Mouse (Mus musculus) retina, adult 2 months (tissue): ENCODE measurements around the gene Hunk.

Experiments used
- DNase-seq: peaks from one replicate; pipeline ENCODE4 v3.0.0-alpha.2; 2012; ENCODE audit warnings: low read depth, low spot score

The Hunk gene

DNA sequence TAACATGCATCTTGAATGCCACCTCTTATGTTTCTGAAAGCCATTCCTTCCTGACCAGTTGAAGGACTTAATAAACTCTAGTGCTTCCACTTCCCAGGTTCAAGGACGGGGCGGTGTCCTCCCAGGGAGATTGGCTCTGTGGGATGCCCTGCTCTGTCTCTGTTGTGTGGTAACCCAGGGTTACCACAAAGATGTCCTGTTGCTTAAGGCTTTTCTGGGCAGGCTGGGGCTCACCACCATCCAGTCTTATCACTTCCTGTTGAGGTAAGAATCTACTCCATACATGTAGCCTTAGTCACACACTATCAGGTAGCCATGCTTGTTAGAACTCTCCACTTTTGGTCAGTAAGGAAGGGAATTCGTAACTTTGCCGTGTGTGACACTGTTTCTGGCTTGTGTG is 49.4 kb downstream of the Hunk start:
- DNase-seq = no peak

DNA sequence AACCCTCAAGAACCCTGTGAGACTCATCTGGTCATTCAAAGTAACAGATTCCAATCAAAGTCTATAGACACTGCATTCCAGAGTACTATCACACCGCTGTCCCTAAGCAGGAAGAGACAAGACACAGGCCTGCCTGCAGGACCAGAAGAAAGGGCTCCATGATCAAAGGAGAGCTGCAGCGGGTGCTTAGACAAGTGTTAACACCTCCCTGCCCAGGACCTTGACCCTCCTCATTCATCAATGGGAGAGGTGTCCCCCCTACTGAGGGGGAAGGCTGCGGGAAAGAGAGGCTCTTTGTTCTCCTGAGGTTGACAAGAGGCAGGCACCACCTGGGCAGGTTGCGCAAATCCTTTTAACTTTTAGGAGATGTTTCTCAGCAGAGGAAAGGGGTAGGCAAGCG is 51.5 kb downstream of the Hunk start:
- DNase-seq = no peak

DNA sequence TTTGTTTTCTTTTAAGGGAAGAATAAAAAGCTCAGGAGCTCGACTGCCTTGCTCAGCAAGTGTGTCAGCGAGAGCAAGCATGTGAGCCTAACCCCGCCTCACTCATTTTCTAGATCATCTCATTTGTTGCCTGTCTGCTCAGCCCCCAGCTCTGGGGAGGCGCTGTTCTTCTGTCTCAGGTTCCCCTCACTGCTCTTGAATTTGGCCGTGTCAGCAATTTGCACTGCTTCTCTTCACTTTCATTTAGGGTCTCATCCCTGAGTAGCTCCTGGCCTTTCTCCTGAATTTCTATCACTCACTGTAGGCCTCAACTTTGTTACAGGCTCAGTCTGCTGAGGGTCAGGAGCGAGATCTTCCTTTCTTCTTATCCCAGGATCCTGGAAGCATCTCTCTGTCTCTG is 53.7 kb downstream of the Hunk start:
- DNase-seq = no peak

DNA sequence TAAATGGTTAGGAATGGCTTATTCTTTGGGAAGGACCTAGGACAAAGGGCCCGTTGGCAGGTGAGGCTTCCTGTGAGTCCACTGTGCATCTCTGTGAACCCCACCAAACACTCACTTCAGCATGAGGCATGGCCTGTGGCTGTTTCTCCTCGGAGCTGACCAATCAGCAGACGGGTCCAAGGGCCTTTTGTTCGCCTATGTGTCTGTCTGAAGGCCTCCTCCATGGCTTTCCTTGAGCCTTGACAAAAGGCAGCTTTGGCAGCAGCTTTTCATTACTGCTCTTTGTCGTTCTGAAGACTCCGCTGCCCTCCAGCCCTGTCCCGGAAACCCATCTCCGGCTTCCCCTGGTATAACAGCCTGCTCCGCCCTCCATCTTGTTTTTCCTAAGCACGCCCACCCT is 54.8 kb downstream of the Hunk start:
- DNase-seq = no peak

DNA sequence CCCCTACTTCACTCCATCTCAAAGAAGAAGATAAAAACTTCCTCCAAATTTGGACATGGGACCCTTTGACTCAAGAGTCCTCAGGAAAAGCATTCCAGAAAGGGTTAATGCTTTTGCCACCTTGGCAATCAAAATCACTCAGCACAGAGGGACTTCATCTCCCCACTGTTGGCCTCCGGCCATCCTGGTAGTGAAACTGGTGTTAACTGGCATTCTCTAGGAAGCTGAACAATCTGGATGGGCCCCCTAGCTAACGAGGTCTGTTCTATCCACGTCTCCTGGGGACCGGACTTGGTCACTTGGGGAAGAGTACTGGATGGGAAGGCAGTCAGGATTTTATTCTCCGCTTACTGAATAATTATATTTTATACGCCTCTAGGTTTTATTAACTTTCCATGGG is 57.2 kb downstream of the Hunk start:
- no peak for DNase-seq

DNA sequence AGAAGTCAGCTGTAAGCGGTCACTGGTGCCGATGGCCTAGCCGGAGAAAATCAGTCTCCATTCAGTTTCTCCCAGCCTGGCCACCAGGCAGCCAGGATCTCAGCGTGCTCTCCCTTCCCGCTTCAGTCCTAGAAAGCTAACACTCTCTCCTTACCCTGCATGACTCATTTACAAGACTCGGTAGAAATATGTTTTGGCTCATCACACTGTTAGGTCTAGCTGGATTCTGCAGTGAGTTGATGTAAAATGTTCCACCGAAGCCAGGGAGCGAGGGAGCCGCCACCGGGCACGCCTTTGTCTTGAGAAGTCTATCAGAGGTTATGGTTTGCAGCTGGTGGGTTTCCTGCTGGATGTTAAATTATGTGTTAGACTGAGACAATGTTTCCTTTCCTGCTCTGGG is 67.4 kb downstream of the Hunk start:
- DNase-seq = no peak

DNA sequence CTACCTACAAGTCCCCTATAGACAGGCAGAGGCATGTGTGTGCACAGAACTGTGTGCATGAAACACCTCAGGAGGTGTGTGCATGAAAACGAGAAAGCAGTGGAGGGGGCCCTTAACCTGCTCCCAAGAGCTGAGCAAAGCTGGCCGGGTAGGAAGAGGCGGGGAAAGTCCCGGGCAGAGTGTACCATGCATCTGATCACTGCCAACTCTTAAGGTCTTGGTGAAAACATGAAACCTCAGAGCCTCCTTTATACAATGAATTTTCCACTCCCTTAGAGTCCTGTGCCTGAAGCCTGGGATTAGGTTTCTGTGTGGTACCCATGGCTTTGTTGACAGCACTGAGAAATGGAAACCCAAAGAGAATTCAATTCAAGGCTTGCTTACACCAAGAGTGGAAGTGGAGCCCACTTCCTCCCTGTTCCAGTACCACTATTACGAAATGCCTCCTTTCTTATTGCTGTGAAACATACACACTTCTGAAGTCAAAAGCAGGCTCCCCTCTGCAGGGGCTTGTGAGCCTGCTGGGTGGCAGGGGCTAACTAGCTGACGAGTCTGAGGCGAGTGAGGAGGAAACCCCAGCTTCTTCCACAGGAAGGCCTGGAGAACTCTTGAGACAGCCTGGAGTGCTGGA is 70.8 kb downstream of the Hunk start:
- no peak for DNase-seq

DNA sequence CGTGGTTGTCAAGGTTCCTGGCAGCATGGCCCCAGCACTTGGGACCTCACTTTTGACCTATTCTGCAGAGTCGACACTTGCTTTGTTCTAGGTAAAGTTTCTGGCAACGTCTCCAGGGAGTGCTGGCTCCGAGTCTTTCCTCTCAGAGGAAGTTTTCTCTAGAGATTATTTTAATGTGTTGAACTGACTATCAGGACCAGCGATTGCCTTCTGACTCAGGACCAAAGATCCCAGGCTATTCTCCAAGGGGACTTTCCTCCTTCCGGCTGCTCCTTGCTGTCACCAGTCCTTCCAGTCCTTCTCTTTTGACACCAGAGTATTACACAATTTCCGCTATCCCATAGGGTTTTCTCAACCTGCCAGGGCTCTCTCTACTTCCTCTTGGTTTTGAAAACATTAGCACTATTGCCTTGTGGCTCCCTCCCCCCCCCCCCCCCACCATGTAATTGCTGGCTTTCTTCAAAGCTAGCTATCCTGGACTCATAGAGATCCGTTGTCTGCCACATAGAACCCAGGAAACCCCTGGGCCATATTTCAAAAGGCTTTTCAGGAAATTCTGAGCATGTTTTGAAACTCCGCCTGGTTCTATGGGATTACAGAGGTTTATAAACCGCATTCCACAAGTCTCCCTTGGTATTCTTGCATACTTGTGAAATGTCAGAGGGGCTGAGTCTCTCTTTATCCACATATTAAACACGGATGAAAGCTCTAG is 73.2 kb downstream of the Hunk start:
- no peak for DNase-seq

DNA sequence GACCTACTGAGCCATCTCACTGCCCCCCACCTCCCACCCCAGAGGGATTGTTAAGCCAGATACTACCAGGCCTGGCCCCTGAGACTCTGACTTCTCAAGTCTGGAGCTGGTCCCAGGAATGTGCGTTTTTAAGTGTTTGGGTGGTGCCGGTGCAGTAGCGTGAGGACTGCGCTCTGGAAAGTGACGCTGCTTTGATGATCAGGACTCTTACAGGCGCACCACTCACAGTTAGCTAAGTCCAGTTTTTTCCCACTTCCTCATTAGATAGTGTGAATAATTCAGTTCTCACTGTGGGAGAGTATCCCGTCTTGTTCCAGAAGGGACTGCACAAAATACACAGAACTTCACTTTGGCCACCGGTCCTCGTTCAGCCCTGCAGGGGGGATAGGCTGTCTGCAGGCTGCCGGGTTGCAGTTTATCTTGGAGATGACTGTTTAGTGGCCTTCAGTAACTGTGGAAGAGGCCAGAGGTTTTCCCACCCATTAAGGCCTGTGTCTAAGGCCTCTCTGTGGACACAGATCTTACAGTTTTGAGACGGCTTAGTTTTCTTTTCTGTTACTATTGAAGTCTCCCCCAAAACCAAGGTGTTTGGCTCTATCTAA is 75.6 kb downstream of the Hunk start:
- DNase-seq = no peak

DNA sequence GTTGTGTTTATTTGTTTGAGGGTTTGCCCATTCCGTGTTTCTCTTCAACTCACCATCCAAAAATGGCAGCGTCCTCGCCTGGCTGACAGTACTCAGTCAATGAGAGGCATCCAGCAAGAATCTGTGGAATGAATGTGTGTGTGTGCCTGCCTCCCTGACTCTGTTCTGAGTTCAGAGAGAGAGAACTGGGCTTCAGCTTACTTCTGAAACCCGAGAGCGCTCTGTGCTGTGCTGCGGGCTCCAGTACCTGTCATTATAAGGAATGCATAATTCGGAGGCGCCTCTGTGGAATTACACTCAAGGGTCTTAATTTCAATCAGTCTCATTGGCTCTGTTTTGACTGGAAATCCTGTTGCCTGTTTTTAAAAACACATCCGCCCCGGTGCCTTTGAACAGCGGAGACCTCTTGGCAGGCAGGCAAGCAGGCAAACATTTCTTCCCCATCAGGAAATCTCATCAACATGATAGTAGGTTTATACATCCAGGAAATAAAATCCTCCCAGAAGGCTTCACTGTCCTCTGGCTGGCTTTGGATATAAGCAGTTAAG is 77.0 kb downstream of the Hunk start:
- no peak for DNase-seq

DNA sequence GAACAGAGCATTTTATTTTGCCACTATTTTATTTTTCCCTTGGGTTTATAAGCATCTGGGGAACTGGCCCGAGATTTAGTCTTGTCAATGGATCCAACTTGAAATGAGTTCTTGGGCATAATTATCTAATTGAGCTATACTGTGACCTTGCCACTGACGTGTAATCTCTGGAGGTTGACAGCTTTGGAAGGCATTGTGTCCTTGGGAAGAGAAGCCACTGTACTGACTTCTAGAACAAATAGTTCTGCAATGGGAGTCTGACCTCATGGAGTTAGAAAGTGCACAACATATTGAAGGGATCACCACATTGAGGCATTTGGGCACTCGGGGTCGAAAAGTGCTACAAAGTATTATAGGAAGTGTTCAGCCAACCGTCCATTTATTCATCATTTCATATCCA is 79.3 kb downstream of the Hunk start:
- no peak for DNase-seq

DNA sequence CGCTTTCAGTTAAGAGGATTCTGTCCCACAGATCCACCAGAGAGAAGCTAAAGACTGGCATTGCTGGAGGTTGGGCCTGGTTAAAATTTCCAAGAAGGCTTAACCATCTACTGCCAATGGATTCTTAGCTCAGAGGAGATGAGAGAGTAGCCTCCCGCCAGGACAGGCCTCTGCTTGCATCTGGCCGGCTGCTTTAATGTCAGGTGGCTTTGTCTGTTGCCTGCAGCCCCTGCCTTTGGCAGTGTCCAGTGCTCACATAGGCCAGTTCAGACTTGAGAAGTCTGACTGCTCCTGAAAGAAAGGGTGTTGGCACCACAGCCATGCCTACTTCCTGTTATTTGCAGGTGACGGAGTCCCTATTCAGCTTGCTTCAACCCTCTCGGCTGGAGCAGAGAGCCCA is 82.5 kb downstream of the Hunk start:
- DNase-seq = no peak

DNA sequence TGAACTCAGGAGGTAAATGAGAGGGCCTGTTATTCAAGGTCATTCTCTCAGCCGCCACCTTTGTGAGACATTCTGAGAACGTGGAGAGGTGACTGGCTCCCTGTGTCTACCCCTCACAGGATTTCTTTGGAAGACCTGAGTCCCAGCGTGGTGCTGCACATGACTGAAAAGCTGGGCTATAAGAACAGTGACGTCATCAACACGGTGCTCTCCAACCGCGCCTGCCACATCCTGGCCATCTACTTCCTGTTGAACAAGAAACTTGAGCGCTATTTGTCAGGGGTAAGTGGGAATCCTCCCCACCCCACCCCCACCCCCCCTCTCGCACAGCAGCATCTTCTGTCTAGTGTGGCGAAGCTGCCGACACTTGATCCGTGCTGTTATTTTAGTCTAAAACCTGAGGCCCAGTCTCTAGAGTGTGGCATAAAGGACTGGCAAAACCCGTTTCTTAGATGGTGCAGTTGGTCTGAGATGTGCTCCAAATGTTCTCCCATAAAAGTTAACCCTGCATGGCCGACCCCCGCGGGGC is 90.0 kb downstream of the Hunk start:
- DNase-seq = no peak

DNA sequence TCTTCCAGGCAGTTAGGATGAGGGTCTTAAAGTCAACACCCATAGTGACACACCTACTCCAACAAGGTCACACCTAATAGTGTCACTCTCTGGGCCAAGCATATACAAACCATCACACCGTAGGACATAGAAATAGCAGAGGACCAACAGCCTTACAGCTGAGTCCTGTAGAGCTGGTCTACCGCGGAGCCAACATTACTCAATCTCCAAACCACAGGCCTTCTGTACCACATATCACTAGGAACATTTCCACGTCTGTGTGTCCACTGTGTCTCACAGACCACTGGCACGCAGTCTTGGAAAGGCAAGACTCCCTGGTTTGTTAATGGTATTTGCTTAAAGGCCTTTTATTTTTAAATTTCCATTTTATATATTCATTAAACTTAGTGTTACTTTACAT is 95.8 kb downstream of the Hunk start:
- DNase-seq = no peak

DNA sequence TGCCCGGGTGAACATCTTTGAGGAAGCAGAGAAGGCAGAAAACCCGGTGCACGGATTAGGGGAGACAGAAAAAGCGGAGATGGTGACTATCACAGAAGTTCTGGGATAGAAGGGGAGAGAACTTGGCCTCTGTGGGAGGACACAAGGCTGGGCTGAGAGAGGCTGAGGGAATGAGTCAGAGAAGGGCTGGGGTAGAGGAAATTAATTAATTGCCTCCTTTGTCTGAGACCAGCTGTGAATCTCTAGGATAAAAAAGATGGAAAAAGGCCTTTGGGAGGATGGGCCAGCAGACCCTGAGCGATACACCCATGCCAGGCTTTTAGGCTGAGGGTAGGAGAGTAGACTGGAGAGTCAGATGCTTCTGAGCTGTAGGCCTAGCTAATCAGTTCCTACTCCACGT is 97.5 kb downstream of the Hunk start:
- DNase-seq = no peak

DNA sequence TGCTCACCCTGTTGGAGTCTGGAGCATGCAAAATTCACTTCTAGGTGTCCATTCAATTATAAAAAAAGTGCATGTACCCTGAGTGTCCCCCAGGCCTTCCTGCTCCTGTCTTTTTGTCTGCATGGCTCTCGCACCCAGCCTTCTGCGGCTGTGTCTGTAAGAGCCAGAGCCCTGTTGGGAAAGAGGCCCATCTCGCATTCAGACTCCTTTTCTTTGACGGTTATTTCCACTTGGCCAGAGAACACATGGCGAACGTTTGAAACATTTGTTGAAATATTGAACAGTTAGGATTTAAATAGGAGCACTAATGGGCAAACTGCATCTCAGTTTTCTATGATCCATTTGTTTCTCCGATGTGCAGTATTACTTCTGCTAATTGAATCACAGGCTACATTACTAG is 99.3 kb downstream of the Hunk start:
- no peak for DNase-seq

DNA sequence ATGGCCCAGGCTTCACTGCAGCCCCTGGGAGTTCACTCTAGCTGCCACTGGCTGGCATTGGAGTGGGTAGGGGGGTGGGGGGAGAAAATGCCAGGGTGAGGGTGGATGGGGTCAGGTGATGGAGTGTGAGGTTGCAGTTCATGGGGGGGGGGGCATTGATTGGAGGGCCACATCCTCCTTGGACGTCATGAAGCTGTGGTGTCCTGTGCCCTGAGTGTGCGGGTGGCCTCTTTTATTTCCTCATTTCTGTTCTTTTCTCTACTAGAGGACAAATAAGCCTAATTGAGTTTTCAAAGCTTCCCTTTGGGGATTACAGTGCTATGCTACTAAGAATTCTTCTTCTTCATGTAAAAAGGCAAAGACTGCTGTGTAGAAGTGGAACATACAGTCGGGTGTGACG is 99.8 kb downstream of the Hunk start:
- DNase-seq = no peak

DNA sequence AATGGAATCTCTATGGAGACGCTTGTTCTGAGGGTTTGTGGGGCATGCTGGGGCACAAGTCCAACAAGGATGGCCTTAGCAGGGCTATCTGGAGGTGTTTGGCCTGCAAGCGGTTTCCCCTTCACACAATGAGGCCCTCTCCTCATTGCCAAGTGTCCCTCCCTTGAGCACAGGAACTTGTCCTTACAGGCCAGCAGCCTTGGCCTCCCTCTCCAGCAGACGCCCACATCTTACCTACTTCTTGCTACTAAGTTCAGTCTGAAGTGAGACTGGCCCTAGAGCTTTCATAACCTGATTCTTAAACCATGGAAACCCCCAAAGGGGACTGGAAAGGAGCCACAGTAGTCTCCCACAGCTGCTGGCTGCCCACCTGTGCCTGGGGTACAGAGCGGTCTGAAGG is 104.3 kb downstream of the Hunk start:
- no peak for DNase-seq

DNA sequence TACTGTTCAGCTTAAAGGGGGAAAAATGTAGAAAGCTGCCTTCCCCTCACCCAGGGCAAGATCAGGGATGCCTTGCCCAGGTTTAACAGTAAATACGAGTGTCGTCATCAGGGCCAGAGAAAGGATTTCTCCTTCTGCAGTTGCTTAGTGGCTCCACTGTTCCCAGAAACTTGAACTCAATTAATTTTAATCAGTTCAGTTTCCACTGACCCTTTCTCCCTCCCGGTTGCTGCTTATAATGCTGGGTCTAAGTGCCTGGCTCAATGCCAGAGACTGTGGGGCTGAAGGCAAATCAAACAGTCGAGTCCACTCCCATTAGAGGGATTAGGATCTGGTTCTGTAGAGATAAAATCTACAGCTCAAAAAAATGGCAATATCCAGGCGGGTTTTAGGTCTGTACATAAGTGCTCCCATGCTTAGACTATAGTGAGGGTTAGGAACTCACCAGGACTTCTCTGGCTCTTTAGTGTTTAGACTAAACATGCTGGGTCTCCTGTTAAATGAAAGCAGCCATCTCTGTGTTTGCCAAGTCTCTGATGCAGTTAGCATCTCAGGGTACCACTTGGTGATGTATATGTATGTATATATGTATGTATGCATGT is 106.2 kb downstream of the Hunk start:
- DNase-seq = no peak

DNA sequence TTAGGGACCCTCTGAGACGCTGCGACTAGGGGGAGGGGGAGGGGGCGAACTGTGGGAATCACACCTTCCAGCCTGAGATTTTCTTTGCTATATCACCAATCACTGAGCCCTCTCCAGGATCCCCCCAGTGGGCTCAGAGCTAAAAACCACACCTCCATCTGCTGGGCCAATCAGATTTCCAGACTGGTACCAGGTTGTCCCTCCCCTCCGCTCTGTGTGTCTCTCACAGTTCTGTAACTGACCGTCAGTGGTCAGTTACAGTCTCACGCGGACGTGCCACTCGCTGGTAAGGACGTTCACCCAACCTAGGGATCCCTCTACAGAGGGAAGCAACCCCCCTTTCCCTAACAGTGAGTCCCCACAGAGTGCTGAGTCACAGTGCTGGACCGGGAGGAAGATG is 111.1 kb downstream of the Hunk start:
- DNase-seq = no peak

DNA sequence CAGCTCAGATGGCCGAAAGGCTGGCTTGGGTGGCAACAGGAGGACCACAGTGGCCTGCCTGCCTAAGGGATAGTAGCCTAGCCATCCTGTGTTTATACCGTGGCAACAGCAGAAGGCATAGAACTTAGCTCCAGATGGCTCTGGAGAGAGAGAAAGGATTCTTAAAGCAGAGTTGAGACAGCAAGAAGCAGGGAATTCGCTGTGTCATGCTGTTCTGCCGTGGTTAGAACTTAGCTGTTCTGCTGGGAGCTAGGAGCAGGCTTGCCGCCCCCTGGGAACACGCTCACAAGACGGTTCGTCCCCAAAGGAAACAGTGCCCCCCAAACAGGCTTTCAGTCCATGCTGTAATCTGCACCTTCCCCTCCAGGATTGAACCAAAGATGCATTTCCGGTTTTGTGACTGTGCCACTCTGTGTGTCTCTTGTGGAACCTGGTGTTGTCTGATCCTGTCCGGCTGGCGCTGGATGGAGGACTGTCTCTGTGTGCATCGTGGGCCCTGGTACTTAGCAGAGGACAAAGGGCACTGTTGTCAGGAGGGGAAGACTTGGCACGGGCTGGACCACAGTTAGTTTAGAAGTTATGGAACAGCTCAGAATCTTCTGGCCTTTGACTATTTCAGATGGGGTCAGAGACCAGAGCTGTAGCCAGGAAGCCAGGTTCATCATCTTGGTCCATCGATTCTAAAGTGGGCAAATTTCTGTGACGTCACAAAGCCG is 112.1 kb downstream of the Hunk start:
- no peak for DNase-seq

DNA sequence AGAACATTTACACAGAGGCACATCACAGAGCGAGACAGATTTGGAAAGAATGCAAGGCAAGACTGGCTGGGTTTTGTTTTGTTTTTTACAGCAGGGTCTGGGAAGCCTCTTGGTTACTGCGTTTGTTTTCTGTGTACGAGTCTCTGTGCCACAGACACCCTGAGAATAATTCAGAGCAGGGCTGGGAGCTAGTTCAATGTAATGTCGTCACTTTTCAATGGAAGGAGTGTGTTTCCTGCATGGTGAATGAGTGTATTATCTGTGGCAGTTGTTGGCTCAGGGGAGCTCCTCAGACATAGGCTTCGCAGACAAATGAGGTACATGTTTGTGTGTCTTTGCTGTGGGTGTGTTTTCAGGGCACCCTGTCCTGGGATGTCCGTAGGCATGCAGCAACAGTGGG is 115.0 kb downstream of the Hunk start:
- DNase-seq = no peak
